Mouse (Mus musculus) cerebellum, adult 2 months (tissue): Measurements from ENCODE around the gene Lrriq4.

Experiments used
- CTCF ChIP-seq: fragments of 200-500 bp; IDR thresholded peaks from 2 replicates; pipeline ENCODE4 v1.5.1; 2011; ENCODE audit warnings: low read depth, mild to moderate bottlenecking, control low read depth, low read length, moderate library complexity, borderline replicate concordance; ENCODE audit not compliant: insufficient read depth
- POLR2A ChIP-seq: fragments of 200-500 bp; IDR thresholded peaks from 2 replicates; pipeline ENCODE4 v1.6.1; 2011; ENCODE audit warnings: low read length, control low read depth, borderline replicate concordance; ENCODE audit not compliant: insufficient read depth

DNA sequence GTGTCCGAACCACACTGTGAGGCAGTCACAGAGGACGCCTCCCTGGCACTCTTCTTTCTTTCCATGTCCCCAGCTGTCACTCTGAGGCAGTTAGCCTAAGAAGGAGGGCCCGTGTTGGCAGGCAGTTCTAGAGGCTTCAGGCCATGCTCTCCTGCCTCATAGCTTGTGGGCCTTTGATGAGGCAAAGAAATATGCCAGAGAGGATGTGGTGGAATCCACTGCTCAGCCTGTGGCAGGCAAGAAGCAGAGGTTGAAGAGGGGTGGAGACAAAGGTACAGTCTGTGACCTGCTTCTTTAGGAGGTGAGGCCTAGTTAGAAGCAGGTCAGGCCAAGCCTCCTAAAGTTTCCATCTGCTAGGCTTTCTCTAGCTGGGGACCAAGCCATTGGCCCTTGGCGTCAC lies 33.4 kb upstream of the Lrriq4 start:
- no peak for TF ChIP-seq POLR2A
- no peak for TF ChIP-seq CTCF
